Mouse (Mus musculus) Patski (cell line): ENCODE data around the gene Smc4. TPM values are rescaled to one million over a fixed set of nuclear protein-coding genes. Genes with fewer than 3 reads are reported as not detected.

Experiments used
- ATAC-seq: fragments of 100-300 bp; one replicate; pipeline ENCODE4 v1.8.0; 2021
- CTCF ChIA-PET: fragments of 350-600 bp; sonication (Branson Sonifier 250); formaldehyde crosslinking; loops from one replicate; lab custom pipeline; 2022; ENCODE audit warnings: inconsistent platforms; lab: Charles Lee
- POLR2A ChIA-PET: fragments of 350-600 bp; sonication (Branson Sonifier 250); formaldehyde crosslinking; loops from one replicate; lab custom pipeline; 2022; ENCODE audit warnings: antibody characterized with exemption, inconsistent platforms; lab: Charles Lee
- DNase-seq: peaks from one replicate; pipeline ENCODE4 v3.0.0-alpha.2; 2011; ENCODE audit warnings: low read depth, low spot score
- H3K27me3 ChIP-seq: fragments of 371-371 bp; one replicate; pipeline ENCODE4 v1.5.1; 2021
- CTCF ChIP-seq: fragments of 100-300 bp; IDR thresholded peaks from one replicate; pipeline ENCODE4 v1.5.1; 2021
- in situ Hi-C: fragments of 300-500 bp; cut with MboI; formaldehyde crosslinking; loops from 3 replicates; pipeline ENCODE4 v1.11.1; 2018; ENCODE audit warnings: low pct_unique_long_range_greater_than_20kb, mixed read lengths
- polyA plus RNA-seq: library from polyadenylated mRNA; unstranded; gene quantifications from one replicate; pipeline ENCODE4 v1.2.3, GENCODE M21; 2021

Smc4 gene
- polyA plus RNA-seq, 1 experiment from 2014 or later: 127 TPM

DNA sequence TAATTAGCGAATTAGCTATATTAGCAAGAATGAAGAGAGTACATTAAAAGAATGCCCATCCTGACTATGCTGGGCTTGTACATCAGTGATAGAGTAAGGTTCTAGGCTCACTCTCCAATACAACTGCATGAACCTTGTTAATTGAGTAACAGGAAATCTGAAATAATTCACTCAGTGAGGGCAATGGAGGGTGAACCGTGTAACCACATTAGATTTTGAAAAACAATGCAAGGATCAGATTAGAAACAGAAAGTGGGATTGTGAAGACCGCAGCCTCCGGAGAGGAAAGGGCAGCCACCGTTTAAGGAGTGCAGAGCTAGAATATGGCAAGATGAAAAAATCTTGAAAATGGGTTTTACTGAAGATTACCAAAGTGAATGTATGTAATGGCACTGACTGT, 36.8 kb downstream of the Smc4 start:
- DNase-seq: peak; percentile 56
- TF ChIP-seq CTCF: no peak
- ATAC-seq: no peak
- ChIA-PET CTCF (interaction anchor here (1.1 to 2.4 kb wide), 4 partner anchors 20 to 34 kb away, joined by 3 to 11 read pairs (median 5); no protein-coding TSS in a partner anchor), POLR2A (interaction anchor here (0.7 to 0.8 kb wide), 2 partner anchors 28 to 36 kb away, joined by 4 read pairs; no protein-coding TSS in a partner anchor)
- in situ Hi-C loops: loop anchor here (5.0 kb wide), 1 partner anchor 34 kb away; no protein-coding TSS in a partner anchor
- no peaks in the 10 kb centered on the region for H3K27me3 ChIP-seq

DNA sequence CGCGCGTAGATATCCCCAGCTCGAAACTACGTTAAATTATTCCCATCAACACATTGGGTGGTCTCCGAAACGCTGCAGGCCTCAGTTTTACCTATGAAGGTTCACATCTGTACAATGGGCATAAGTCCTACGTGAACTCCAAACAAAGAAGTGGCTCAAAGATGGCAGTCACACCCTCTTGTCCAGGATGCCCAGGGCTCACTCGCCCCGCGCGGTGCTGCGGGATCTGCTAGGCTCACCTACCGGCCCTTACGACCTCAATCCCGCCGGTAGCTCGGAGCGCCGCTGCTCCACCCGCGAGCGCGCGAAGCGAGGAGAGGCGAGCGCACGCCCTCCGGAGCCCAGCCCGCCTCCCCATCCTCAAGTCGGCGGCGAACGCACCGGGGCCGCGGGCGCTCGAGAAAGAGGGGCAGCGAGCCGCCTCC, 39.6 kb downstream of the Smc4 start:
- POLR2A ChIA-PET: interaction anchor here (0.7 to 3.6 kb wide), 8 partner anchors 8 to 82 kb away, joined by 3 to 43 read pairs (median 4); partner anchors contain the start of genes Ift80 and Smc4
- H3K27me3 ChIP-seq: no peaks in the 10 kb centered on the region
- no peak for TF ChIP-seq CTCF
- in situ Hi-C loops: loop anchor here (5.0 kb wide), 1 partner anchor 37 kb away; no protein-coding TSS in a partner anchor
- peak; percentile 33 for ATAC-seq
- CTCF ChIA-PET: interaction anchor here (1.2 to 7.7 kb wide), 5 partner anchors 19 to 36 kb away, joined by 4 to 63 read pairs (median 8); no protein-coding TSS in a partner anchor
- no peak for DNase-seq

DNA sequence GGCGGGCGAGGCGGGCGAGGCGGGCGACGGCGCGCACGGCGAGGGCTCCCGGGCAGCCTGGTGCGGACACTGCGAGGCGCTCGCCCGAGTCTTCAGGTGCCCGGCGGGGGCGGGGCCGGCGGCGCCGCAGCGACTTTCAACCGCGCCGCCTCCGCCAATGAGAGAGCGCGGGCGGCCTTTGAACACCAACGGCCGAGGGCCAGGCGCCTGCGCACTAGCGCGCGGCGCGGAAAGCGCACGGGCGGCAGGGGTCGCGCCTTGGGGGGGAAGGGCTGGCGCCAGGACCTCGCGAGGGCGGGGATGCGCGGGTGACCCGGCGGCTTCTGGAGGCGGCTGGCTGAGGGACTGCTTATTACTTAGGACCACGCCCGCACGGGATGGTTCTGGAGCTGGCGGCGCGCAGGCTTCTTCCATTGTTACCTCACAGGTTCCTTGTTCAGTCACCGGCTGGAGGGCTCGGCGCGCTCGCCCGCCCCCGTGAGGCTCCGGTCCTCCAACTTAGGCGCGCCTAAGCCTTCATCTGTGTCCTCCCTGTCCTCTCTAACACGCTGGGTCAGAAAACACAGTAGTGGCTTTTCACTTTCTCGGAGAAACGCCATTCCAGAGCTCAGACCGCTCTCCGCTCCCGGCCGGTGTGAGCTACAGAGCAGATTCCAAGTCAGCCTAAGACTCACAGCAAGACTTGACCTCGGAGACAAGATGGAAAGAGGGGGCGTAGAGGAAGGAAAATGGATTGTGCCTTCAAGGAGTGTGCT, 40.3 kb downstream of the Smc4 start, which contains the start of gene Trim59:
Gene Trim59 (minus strand): TSS at position 111 of the 755 bp plus-strand sequence.
- CTCF ChIA-PET: interaction anchor here (1.0 to 7.7 kb wide), 9 partner anchors 12 to 80 kb away, joined by 3 to 63 read pairs (median 4); no protein-coding TSS in a partner anchor
- peak; percentile 84 for DNase-seq
- in situ Hi-C loops: loop anchor here (5.0 kb wide), 1 partner anchor 38 kb away; no protein-coding TSS in a partner anchor

DNA sequence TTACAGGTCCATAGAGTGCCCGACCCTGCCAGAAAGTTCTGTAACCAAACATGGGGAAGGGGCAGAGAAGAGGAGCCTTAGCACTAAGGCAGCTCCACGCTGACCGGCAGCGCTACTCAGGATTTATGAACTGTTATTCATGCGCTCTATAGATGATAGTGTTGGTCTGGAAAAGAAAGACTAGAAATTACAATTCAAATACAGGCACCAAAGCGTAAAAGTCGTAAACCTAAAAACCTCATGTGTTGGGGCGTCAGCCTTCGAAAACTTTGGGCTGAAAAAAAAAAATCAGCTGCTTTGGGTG, 40.8 kb downstream of the Smc4 start:
- CTCF ChIA-PET: interaction anchor here (1.0 to 7.7 kb wide), 9 partner anchors 11 to 80 kb away, joined by 3 to 63 read pairs (median 7); no protein-coding TSS in a partner anchor
- ATAC-seq (no peak), DNase-seq (no peak)
- H3K27me3 ChIP-seq: no peaks in the 10 kb centered on the region
- POLR2A ChIA-PET: interaction anchor here (0.6 to 3.6 kb wide), 8 partner anchors 18 to 1545 kb away, joined by 3 to 43 read pairs (median 4); partner anchors contain the start of genes Ift80 and Smc4
- TF ChIP-seq CTCF: no peak
- in situ Hi-C loops: no loop called here

More for the DNA sequence above, 40.3 kb downstream of the Smc4 start, which contains the start of gene Trim59:
- no peak for TF ChIP-seq CTCF
- H3K27me3 ChIP-seq: no peaks in the 10 kb centered on the region
- POLR2A ChIA-PET: interaction anchor here (0.6 to 3.6 kb wide), 11 partner anchors 9 to 1545 kb away, joined by 3 to 43 read pairs (median 4); partner anchors contain the start of genes Ift80 and Smc4
- ATAC-seq: peak; percentile 97

DNA sequence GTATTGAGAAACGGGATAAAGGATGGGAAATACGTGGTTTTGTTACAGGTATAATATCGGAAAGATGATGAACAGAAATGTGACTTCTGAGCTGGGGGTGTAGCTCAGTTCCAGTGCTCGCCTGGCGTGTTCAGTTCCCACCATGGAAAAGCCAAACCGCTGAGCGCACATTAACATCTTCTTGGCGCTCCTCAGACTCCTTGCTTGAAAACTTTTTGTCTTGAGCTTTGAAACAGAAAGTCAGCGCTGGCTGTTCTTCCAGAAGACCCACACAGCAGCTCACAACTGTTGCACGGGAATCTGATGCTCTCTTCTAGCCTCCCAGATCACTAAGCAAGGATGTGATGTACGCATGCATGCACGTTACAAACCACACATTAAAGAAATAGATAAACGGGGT, 41.2 kb downstream of the Smc4 start:
- H3K27me3 ChIP-seq: no peaks in the 10 kb centered on the region
- POLR2A ChIA-PET: interaction anchor here (0.6 to 3.6 kb wide), 6 partner anchors 10 to 80 kb away, joined by 3 to 43 read pairs (median 4); partner anchors contain the start of genes Ift80 and Smc4
- CTCF ChIA-PET: interaction anchor here (1.0 to 7.7 kb wide), 9 partner anchors 11 to 79 kb away, joined by 3 to 63 read pairs (median 7); no protein-coding TSS in a partner anchor
- ATAC-seq (no peak), DNase-seq (no peak)
- TF ChIP-seq CTCF: no peak
- in situ Hi-C loops: no loop called here

DNA sequence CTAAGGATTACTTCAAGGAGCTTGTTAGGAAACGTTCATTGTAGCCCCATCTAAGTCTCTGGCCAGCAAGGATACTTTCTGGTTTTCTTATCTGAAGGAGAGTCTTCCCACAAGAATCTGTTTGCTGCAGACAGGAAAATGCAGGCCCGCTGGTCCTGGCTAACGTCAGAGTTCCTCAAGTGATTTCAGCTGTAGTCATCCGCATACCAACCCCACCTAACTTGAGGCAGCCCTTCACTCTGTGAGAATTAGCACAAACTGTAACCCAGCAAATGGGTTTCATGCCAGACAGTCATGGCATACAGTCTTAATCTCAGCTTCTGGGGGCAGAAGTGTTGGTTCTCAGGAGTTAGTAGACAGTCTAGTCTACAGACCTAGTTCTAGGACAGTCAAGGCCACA, 42.0 kb downstream of the Smc4 start:
- ATAC-seq: no peak
- DNase-seq: no peak
- in situ Hi-C loops: no loop called here
- CTCF ChIA-PET: interaction anchor here (2.2 to 7.7 kb wide), 4 partner anchors 10 to 44 kb away, joined by 7 to 63 read pairs (median 16); no protein-coding TSS in a partner anchor
- POLR2A ChIA-PET: interaction anchor here (0.6 to 2.4 kb wide), 6 partner anchors 9 to 54 kb away, joined by 3 to 6 read pairs (median 3); no protein-coding TSS in a partner anchor
- no peak for TF ChIP-seq CTCF
- no peaks in the 10 kb centered on the region for H3K27me3 ChIP-seq

DNA sequence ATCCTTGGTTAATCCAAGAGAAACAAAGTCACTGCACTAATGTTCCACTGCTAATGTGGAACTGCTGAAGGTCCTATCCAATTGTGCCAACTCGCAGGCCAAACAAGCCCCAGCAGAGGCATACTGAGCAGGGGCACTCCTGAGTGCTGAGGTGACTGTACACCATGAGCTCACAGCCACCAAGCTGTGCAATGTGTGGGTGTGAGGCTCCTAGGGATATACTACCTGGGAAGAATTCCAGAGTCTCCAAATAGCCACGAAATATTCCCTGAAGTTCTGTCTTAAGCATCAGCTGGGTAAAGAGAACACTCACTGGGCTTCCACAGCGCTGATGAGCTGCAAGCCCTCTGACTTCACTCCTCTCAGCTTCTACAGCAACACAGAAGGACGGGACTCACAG, 43.1 kb downstream of the Smc4 start:
- ChIA-PET CTCF (interaction anchor here (0.8 to 7.7 kb wide), 5 partner anchors 15 to 80 kb away, joined by 3 to 63 read pairs (median 3); no protein-coding TSS in a partner anchor), POLR2A (interaction anchor here (1.1 to 2.4 kb wide), 2 partner anchors 16 to 41 kb away, joined by 3 to 6 read pairs; no protein-coding TSS in a partner anchor)
- no peak for TF ChIP-seq CTCF
- DNase-seq: no peak
- H3K27me3 ChIP-seq: no peaks in the 10 kb centered on the region
- in situ Hi-C loops: no loop called here
- ATAC-seq: no peak

DNA sequence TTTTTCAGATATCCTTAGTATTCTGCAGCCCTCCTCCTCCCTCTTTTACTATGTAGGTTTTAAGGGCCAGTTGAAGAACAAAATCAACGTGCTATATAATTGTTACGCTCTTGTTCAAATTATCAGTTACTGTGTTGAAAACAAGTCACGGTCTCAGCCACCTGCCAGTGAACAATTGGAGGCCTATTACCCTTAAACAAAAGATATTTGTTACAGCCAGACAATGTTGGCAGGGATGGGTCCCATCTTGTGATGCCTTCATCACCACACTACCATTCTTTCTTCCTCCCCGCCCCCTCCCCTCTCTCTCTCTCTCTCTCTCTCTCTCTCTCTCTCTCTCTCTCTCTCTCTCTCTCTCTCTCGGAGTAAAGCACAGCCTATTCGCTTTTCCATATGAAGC, 44.5 kb downstream of the Smc4 start:
- CTCF ChIA-PET: interaction anchor here (0.9 to 7.7 kb wide), 3 partner anchors 14 to 42 kb away, joined by 3 to 63 read pairs (median 3); no protein-coding TSS in a partner anchor
- TF ChIP-seq CTCF: no peak
- no peaks in the 10 kb centered on the region for H3K27me3 ChIP-seq
- in situ Hi-C loops: no loop called here
- POLR2A ChIA-PET: no interaction called here
- DNase-seq (no peak), ATAC-seq (no peak)

DNA sequence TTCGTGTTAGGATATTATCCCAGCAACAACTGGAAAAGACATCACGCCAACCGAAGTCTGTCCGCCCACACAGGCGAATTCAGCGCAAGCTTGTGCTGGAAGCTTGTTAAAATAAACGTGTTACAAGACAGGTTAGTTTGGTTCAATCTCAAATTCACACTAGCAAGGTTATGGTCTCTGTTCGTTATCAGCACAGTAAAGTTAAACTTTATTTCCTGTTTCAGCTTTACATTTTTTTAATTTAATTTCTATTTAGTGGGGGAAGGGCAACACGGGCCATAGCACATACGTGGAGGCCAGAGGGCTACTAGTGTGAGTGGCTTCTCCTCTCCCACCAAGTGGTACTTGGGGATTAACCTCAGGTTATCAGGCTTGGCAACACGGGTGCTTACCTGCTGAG, 47.4 kb downstream of the Smc4 start:
- ATAC-seq (no peak), DNase-seq (no peak)
- TF ChIP-seq CTCF: no peak
- POLR2A ChIA-PET: interaction anchor here (0.6 to 0.7 kb wide), 2 partner anchors 29 to 1421 kb away, joined by 4 to 6 read pairs; no protein-coding TSS in a partner anchor
- CTCF ChIA-PET: no interaction called here
- no peaks in the 10 kb centered on the region for H3K27me3 ChIP-seq
- in situ Hi-C loops: no loop called here
